Mouse (Mus musculus) myocyte (in vitro differentiated cells): Measurements from ENCODE around the gene Sgsm1. TPM values are rescaled to one million over a fixed set of nuclear protein-coding genes. Genes with fewer than 3 reads are reported as not detected.

ENCODE experiments used
- H3K27me3 ChIP-seq: one replicate; pipeline ENCODE4 v1.6.1; 2011; ENCODE audit not compliant: control insufficient read depth, insufficient read depth, insufficient read length
- H3K36me3 ChIP-seq: one replicate; pipeline ENCODE4 v1.6.1; 2011; ENCODE audit not compliant: control insufficient read depth, insufficient read depth
- H3K4me2 ChIP-seq: one replicate; pipeline ENCODE4 v1.6.1; 2011; ENCODE audit warnings: low read depth, control low read depth
- H3K4me3 ChIP-seq: one replicate; pipeline ENCODE4 v1.5.1; 2011; ENCODE audit warnings: mild to moderate bottlenecking, control low read depth, moderate library complexity
- H3K79me2 ChIP-seq: one replicate; pipeline ENCODE4 v1.6.1; 2011; ENCODE audit not compliant: control insufficient read depth, insufficient read depth
- H3ac ChIP-seq: one replicate; pipeline ENCODE4 v1.6.1; 2011; ENCODE audit not compliant: control insufficient read depth, insufficient read length
- CEBPB ChIP-seq: IDR thresholded peaks from 2 replicates; pipeline ENCODE4 v1.6.1; 2011; ENCODE audit warnings: mild to moderate bottlenecking, moderate library complexity; ENCODE audit not compliant: poor library complexity, insufficient read depth, severe bottlenecking
- E2F4 ChIP-seq: IDR thresholded peaks from one replicate; pipeline ENCODE4 v1.6.1; 2011; ENCODE audit warnings: mild to moderate bottlenecking, control low read depth, moderate library complexity; ENCODE audit not compliant: insufficient read depth
- MAX ChIP-seq: IDR thresholded peaks from one replicate; pipeline ENCODE4 v1.6.1; 2011; ENCODE audit warnings: low read depth, mild to moderate bottlenecking, control low read depth
- MYOD1 ChIP-seq, 3 experiments: IDR thresholded peaks; one replicate each; pipeline ENCODE4 v1.6.1; 2011; ENCODE audit warnings: control low read depth in 2 of 3, low read depth in 2 of 3, mild to moderate bottlenecking in 2 of 3, moderate library complexity in 1 of 3; ENCODE audit not compliant: insufficient read length in 2 of 3, control insufficient read depth in 1 of 3
- MYOG ChIP-seq, 3 experiments: IDR thresholded peaks; one replicate each; pipeline ENCODE4 v1.6.1; 2011; ENCODE audit warnings: control low read depth in 2 of 3, low read depth in 2 of 3, mild to moderate bottlenecking in 2 of 3; ENCODE audit not compliant: insufficient read length in 2 of 3, control insufficient read depth in 1 of 3, insufficient read depth in 1 of 3
- POLR2A ChIP-seq: IDR thresholded peaks from one replicate; pipeline ENCODE4 v1.6.1; 2011; ENCODE audit warnings: low read depth, mild to moderate bottlenecking, control low read depth, moderate library complexity; ENCODE audit not compliant: insufficient read length
- POLR2AphosphoS2 ChIP-seq: IDR thresholded peaks from one replicate; pipeline ENCODE4 v1.6.1; 2011; ENCODE audit warnings: low read depth, control low read depth; ENCODE audit not compliant: insufficient read length
- REST ChIP-seq: IDR thresholded peaks from one replicate; pipeline ENCODE4 v1.6.1; 2011; ENCODE audit warnings: mild to moderate bottlenecking, control low read depth, moderate library complexity; ENCODE audit not compliant: insufficient read depth, insufficient read length
- SRF ChIP-seq: IDR thresholded peaks from one replicate; pipeline ENCODE4 v1.6.1; 2011; ENCODE audit warnings: low read depth; ENCODE audit not compliant: control insufficient read depth, insufficient read length
- TCF12 ChIP-seq: IDR thresholded peaks from one replicate; pipeline ENCODE4 v1.6.1; 2011; ENCODE audit warnings: mild to moderate bottlenecking, control low read depth; ENCODE audit not compliant: poor library complexity, insufficient read depth, severe bottlenecking
- TCF3 ChIP-seq: IDR thresholded peaks from one replicate; pipeline ENCODE4 v1.6.1; 2011; ENCODE audit warnings: low read depth, control low read depth; ENCODE audit not compliant: insufficient read length
- USF1 ChIP-seq: IDR thresholded peaks from one replicate; pipeline ENCODE4 v1.6.1; 2011; ENCODE audit warnings: low read depth, mild to moderate bottlenecking, control low read depth, moderate library complexity
- polyA plus RNA-seq: library from polyadenylated mRNA; unstranded; fragments of >200 nt; fragmentation: generic; extraction: Trizol; gene quantifications from one replicate; pipeline ENCODE4 v1.2.1, GENCODE M21; 2012; ENCODE audit warnings: missing spikeins

The Sgsm1 gene
- polyA plus RNA-seq, result 3.6 TPM

DNA sequence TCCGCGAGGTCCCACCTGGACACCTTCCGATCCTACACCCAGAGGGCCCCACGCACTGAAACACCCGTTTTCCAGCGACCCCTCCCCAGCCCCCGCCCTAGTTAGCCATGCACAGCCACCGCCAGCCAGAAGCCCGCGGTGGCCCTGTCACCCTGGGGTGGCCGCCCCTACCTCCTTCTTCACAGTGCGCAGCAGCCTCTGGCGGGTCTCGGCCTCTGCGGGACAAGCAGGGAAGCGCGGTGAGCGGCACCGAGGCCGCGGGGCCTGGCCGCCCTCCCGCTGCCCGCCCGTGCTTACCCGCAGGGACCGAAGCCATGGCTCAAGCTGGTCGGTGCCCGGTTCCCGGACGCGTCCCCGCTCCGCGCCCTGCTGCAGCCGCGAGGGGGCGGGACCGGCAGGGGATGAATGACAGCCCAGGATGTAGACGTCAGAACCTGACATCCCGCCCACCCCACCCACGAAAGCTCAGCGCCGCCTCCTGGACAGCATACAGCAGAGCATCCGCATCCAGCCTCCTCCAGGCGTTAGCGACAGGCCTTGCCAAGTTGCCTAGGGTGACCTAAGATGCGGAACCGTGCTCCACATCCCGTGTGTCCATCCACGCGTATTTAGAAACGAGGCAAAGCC lies at the start of gene Sgsm1:
Sgsm1 (minus strand) TSS at position 410 of the 627 bp plus-strand sequence.
- TF ChIP-seq MAX, result no peak
- no peak for TF ChIP-seq REST
- TF ChIP-seq MYOD1 (IDR thresholded peaks at IDR 0.05; ENCODE audit: control insufficient read depth in 1 of 3, insufficient read length in 2 of 3, low read depth in 2 of 3), result no peak
- Histone ChIP-seq H3ac (no peak within 1 kb of the TSS), H3K4me2 (no peak within 1 kb of the TSS), H3K79me2 (no peaks in the 10 kb centered on the region), H3K27me3 (no peaks in the 10 kb centered on the region), H3K36me3 (no peaks in the 10 kb centered on the region), H3K4me3 (no peak within 1 kb of the TSS)

GRCm38 (mm10) chr5:113358833-113359232 lies 48.2 kb upstream of the Sgsm1 start:
- Histone ChIP-seq H3K4me3 (no peak overlapping the region), H3K4me2 (no peak overlapping the region), H3K36me3 (no peaks in the 10 kb centered on the region), H3K27me3 (peaks cover 65% of the 10 kb centered on the region), H3ac (no peak overlapping the region), H3K79me2 (no peaks in the 10 kb centered on the region)
- TF ChIP-seq TCF12 (no peak), SRF (no peak), MAX (no peak), USF1 (no peak), TCF3 (no peak), MYOG (IDR thresholded peaks at IDR 0.05; ENCODE audit: control insufficient read depth in 1 of 3, insufficient read depth in 1 of 3, insufficient read length in 2 of 3, low read depth in 2 of 3) (no peak), CEBPB (no peak), POLR2A (no peak)

DNA sequence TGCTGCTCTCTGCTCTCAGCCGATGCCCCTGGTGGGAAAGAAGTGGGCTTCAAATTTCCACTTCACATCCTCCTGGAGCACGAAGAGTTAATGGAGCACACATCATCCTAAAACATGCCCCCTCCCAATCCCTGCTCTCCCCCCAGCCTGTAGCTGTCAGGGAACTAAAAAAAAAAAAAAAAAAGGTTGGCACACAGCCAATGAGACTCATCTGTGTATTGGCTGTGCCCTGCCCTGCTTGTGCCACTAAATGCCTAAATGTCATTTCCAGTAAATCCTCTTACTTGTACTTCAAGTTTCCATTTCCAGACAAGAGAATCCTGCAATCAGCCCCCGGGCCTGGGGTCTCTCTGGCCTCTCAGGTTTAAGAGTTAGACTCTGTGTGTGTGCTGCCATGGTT lies 47.1 kb upstream of the Sgsm1 start:
- Histone ChIP-seq H3K4me2 (no peak overlapping the region), H3K4me3 (no peak overlapping the region), H3K27me3 (peaks cover 62% of the 10 kb centered on the region), H3ac (no peak overlapping the region), H3K36me3 (no peaks in the 10 kb centered on the region), H3K79me2 (no peaks in the 10 kb centered on the region)
- no peak for TF ChIP-seq E2F4
- TF ChIP-seq USF1, result no peak
- TF ChIP-seq MAX, result no peak
- no peak for TF ChIP-seq MYOD1 (IDR thresholded peaks at IDR 0.05; ENCODE audit: control insufficient read depth in 1 of 3, insufficient read length in 2 of 3, low read depth in 2 of 3)
- TF ChIP-seq REST, result no peak
- no peak for TF ChIP-seq POLR2A
- no peak for TF ChIP-seq MYOG (IDR thresholded peaks at IDR 0.05; ENCODE audit: control insufficient read depth in 1 of 3, insufficient read depth in 1 of 3, insufficient read length in 2 of 3, low read depth in 2 of 3)
- TF ChIP-seq TCF3, result no peak
- TF ChIP-seq POLR2AphosphoS2, result no peak
- TF ChIP-seq SRF, result no peak
- TF ChIP-seq CEBPB, result no peak
- TF ChIP-seq TCF12, result no peak

GRCm38 (mm10) chr5:113357186-113357585 lies 46.6 kb upstream of the Sgsm1 start, which contains the start of gene Aym1:
Gene Aym1, plus strand, starts transcription at chr5:113357294.
- no peak within 1 kb of the TSS for H3K4me3 ChIP-seq
- TF ChIP-seq CEBPB (no peak), TCF12 (no peak), E2F4 (no peak), MYOD1 (IDR thresholded peaks at IDR 0.05; ENCODE audit: control insufficient read depth in 1 of 3, insufficient read length in 2 of 3, low read depth in 2 of 3) (no peak)
- H3K79me2 ChIP-seq, result no peaks in the 10 kb centered on the region
- peaks cover 61% of the 10 kb centered on the region for H3K27me3 ChIP-seq
- H3ac ChIP-seq, result no peak within 1 kb of the TSS
- no peak within 1 kb of the TSS for H3K4me2 ChIP-seq
- H3K36me3 ChIP-seq, result no peaks in the 10 kb centered on the region

DNA sequence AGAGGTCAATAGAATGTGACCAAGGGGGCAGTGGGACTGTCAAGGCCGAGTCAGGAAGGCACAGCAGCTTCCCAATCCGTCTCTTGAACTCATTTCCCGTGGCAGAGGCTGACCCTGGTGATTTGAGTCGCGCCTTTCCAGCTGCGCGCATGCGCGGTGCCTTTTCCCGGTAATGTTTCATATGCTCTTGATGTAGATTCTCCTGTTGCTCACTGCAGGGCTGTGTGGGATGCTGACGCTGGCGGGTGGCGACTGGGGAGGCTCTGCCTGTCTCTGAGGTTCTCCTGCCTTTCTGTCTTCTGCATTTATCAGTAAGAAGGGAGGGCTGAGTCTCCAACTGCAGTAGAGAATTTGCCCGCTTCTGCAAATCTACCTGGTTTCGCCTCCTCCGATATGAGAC lies 43.7 kb upstream of the Sgsm1 start:
- TF ChIP-seq POLR2A, result no peak
- TF ChIP-seq CEBPB, result no peak
- no peak for TF ChIP-seq MYOG (IDR thresholded peaks at IDR 0.05; ENCODE audit: control insufficient read depth in 1 of 3, insufficient read depth in 1 of 3, insufficient read length in 2 of 3, low read depth in 2 of 3)
- TF ChIP-seq SRF, result no peak
- TF ChIP-seq USF1, result no peak
- TF ChIP-seq TCF3, result no peak
- no peak for TF ChIP-seq TCF12
- Histone ChIP-seq H3K36me3 (no peaks in the 10 kb centered on the region), H3K27me3 (peaks cover 39% of the 10 kb centered on the region), H3ac (no peak overlapping the region), H3K4me3 (no peak overlapping the region), H3K4me2 (no peak overlapping the region), H3K79me2 (no peaks in the 10 kb centered on the region)
